ENCODE assay signal across 16 mouse cellular contexts in the genomic region with DNA sequence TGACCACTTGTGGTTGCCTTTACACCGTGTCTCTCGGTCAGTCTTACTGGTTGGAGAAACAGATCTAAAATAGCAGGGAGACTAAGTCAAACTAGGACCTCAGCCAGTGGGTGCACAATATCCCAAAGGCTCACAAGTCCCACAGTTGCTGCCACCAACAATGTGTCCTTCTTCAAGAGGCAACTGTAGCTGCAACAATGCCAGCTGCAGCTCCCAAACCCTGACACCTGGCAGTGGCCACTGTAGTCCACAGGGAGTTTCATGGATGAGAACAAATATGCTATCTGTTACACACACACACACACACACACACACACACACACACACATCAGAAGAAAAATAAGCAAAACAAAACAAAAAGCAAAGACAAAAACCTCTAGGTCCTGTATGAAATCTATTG.
DNase-seq lines count a peak whose midpoint lies in the region; TF ChIP-seq lines count a peak whose summit lies in the region.
"Had no signal": no experiment of that assay in that cellular context is flagged by ENCODE, and none has a peak within 500 bp of the region (broad histone marks: within the 10 kb centered on the region; RNA-seq: fewer than 3 reads in every experiment).

No protein-coding gene starts in this region.

- DNase-seq in kidney, postnatal 10 days = no peak
- DNase-seq: adrenal gland, adult 2 months; adrenal gland, adult 8-10 months; adrenal gland, postnatal 10 days; adrenal gland, postnatal 14 days; adrenal gland, postnatal 25 days; adrenal gland, postnatal 36 days; B cell, adult 2 months; cerebellum, adult 11 months; cerebellum, adult 11-12 months; cerebellum, adult 18-20 months; cerebellum, adult 2 months had no signal

- no peak for TF ChIP-seq POLR2A in myocyte (IDR thresholded peaks at IDR 0.05; ENCODE audit: insufficient read length, low read depth)

- H3K36me3 ChIP-seq in myocyte (ENCODE audit: control insufficient read depth, insufficient read depth) = no peaks in the 10 kb centered on the region
- H3K36me3 ChIP-seq: G1E had no signal

- H3K4me3 ChIP-seq in myocyte = no peak overlapping the region

- H3ac ChIP-seq in myocyte (ENCODE audit: control insufficient read depth, insufficient read length) = no peak overlapping the region

- no peak overlapping the region for H3K4me2 ChIP-seq in myocyte (ENCODE audit: low read depth)

- no peaks in the 10 kb centered on the region for H3K79me2 ChIP-seq in myocyte (ENCODE audit: control insufficient read depth, insufficient read depth)

- H3K27me3 ChIP-seq in myocyte (ENCODE audit: control insufficient read depth, insufficient read depth, insufficient read length) = no peaks in the 10 kb centered on the region
- H3K27me3 ChIP-seq: CH12.LX, Patski had no signal

TF ChIP-seq in myocyte, 11 proteins besides CTCF, POLR2A, EP300 and RAD21:
- TF ChIP-seq MYOG (IDR thresholded peaks at IDR 0.05; ENCODE audit: control insufficient read depth in 1 of 3, insufficient read depth in 1 of 3, insufficient read length in 2 of 3, low read depth in 2 of 3) (peak; percentile 66 to 91 (median 82)), SRF (IDR thresholded peaks at IDR 0.05; ENCODE audit: control insufficient read depth, insufficient read length, low read depth) (no peak), TCF12 (IDR thresholded peaks at IDR 0.05; ENCODE audit: insufficient read depth, poor library complexity, severe bottlenecking) (peak; percentile 49), CEBPB (IDR thresholded peaks at IDR 0.05; ENCODE audit: insufficient read depth, poor library complexity, severe bottlenecking) (no peak), USF1 (IDR thresholded peaks at IDR 0.05; ENCODE audit: low read depth) (no peak), REST (IDR thresholded peaks at IDR 0.05; ENCODE audit: insufficient read depth, insufficient read length) (no peak), E2F4 (IDR thresholded peaks at IDR 0.05; ENCODE audit: insufficient read depth) (no peak), MAX (IDR thresholded peaks at IDR 0.05; ENCODE audit: low read depth) (no peak), MYOD1 (IDR thresholded peaks at IDR 0.05; ENCODE audit: control insufficient read depth in 1 of 3, insufficient read length in 2 of 3, low read depth in 2 of 3) (peak in 2 of 3 experiments; percentile 77 to 84), POLR2AphosphoS2 (IDR thresholded peaks at IDR 0.05; ENCODE audit: insufficient read length, low read depth) (no peak), TCF3 (IDR thresholded peaks at IDR 0.05; ENCODE audit: insufficient read length, low read depth) (peak; percentile 44)
